Mouse (Mus musculus) limb, embryonic 14.5 days (tissue): ENCODE measurements at regions not wholly inside any gene's neighbourhood (a gene's known extent, or its start where the extent isn't known, plus 50 kb on each side); places are given as distances from the start of the nearest gene placed in this dataset.

Experiments
- ATAC-seq: fragments of 200-750 bp; cut with Nextera tagmentation; 2 replicates; pipeline ENCODE4 v1.8.0; 2017; ENCODE audit warnings: low read depth, moderate number of reproducible peaks, moderate TSS enrichment; ENCODE audit not compliant: low FRiP score
- DNase-seq: peaks from one replicate; pipeline ENCODE4 v3.0.0-alpha.2; 2015; ENCODE audit warnings: low spot score
- H3K27ac ChIP-seq: fragments of 300-500 bp; sonication (generic); replicated peaks from 2 replicates; pipeline ENCODE4 v1.5.1; 2014; ENCODE audit warnings: low read depth, mild to moderate bottlenecking, low read length, moderate library complexity, mixed read lengths
- H3K27me3 ChIP-seq: fragments of 300-500 bp; sonication (generic); 2 replicates; pipeline ENCODE4 v1.6.1; 2014; ENCODE audit warnings: low read length, mixed read lengths; ENCODE audit not compliant: control insufficient read depth, insufficient read depth
- H3K36me3 ChIP-seq: fragments of 300-500 bp; sonication (generic); 2 replicates; pipeline ENCODE4 v1.6.1; 2014; ENCODE audit warnings: mild to moderate bottlenecking, low read length, moderate library complexity, mixed read lengths; ENCODE audit not compliant: control insufficient read depth, insufficient read depth
- H3K4me1 ChIP-seq: fragments of 300-500 bp; sonication (generic); 2 replicates; pipeline ENCODE4 v1.6.1; 2014; ENCODE audit warnings: antibody characterized with exemption, low read length, mixed read lengths; ENCODE audit not compliant: control insufficient read depth, insufficient read depth
- H3K4me2 ChIP-seq: fragments of 300-500 bp; sonication (generic); replicated peaks from 2 replicates; pipeline ENCODE4 v1.6.1; 2014; ENCODE audit warnings: low read depth, mild to moderate bottlenecking, low read length, moderate library complexity; ENCODE audit not compliant: severe bottlenecking
- H3K4me3 ChIP-seq: fragments of 300-500 bp; sonication (generic); replicated peaks from 2 replicates; pipeline ENCODE4 v1.5.1; 2014; ENCODE audit warnings: low read length
- H3K9ac ChIP-seq: fragments of 300-500 bp; sonication (generic); 2 replicates; pipeline ENCODE4 v1.6.1; 2014; ENCODE audit warnings: mild to moderate bottlenecking, low read depth, low read length, moderate library complexity; ENCODE audit not compliant: severe bottlenecking
- H3K9me3 ChIP-seq: fragments of 300-500 bp; sonication (generic); 2 replicates; pipeline ENCODE4 v1.6.1; 2016; ENCODE audit warnings: low read length; ENCODE audit not compliant: control insufficient read depth
- POLR2A ChIP-seq: fragments of 200-500 bp; IDR thresholded peaks from 2 replicates; pipeline ENCODE4 v1.8.0; 2012; ENCODE audit warnings: inconsistent platforms, mild to moderate bottlenecking, moderate library complexity, borderline replicate concordance; ENCODE audit not compliant: insufficient read depth, insufficient read length; ENCODE audit errors: extremely low read depth
- WGBS: fragments of 180-500 bp; shearing (Covaris S2); extraction: QIAGEN DNeasy Blood & Tissue Kit; methylation state at CpG from one replicate; pipeline ENCODE4 v1.1.7; 2014; 5-methylcytosine and 5-hydroxymethylcytosine counted together

DNA sequence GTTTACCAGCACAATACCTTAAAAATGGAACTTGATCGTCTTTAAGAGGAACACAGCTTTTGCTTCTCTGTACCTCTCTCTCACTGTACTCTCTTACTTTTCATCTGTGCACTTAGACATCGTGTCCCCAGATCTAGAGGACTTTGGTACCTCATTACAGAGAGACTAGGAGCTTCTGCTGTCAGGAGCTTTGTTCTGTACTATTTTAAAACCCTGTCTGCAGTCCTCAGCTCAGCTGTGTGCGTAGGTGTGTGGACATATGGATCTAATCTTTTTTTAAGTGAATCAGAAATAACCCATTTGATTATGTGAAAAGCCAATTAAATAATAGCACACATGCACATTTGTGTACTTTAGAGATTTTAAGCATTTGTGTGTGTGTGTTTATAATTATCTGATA lies 189.4 kb downstream of the Plod2 start:
- no peak overlapping the region for H3K9ac ChIP-seq
- ATAC-seq (no peak), DNase-seq (no peak)
- no peak for TF ChIP-seq POLR2A
- no peak overlapping the region for H3K4me3 ChIP-seq
- peaks cover 5% of the 10 kb centered on the region; the same call in 1 of the 2 replicates for H3K4me1 ChIP-seq
- no peaks in the 10 kb centered on the region for H3K36me3 ChIP-seq
- no peaks in the 10 kb centered on the region for H3K27me3 ChIP-seq
- WGBS = 35% methylated on average over 3 of the region's 3 CpGs
- no peak overlapping the region for H3K4me2 ChIP-seq
- H3K27ac ChIP-seq = no peak overlapping the region
- H3K9me3 ChIP-seq = no peaks in the 10 kb centered on the region

DNA sequence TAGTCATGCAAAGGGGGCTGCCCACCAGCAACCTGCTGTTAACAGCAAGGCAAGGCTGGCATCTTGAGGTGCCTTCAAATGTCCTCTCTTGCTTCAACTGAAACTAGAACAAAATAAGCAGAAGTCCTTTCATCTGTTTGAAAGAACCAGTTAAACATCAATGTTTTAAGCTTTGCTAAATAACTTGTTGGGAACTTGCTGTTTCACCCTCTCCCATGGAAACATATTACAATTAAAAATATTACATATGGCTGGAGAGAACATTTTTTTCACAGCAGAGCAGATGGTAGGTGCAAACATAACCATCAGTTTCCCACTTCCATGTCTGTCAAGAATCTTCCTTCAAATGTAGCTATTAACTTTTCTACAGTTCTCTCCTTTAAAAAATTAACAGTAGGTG lies 225.5 kb downstream of the Plod2 start:
- Histone ChIP-seq H3K4me2 (no peak overlapping the region), H3K27ac (no peak overlapping the region), H3K9me3 (no peaks in the 10 kb centered on the region), H3K9ac (no peak overlapping the region), H3K27me3 (no peaks in the 10 kb centered on the region), H3K4me1 (no peaks in the 10 kb centered on the region), H3K36me3 (no peaks in the 10 kb centered on the region), H3K4me3 (no peak overlapping the region)
- no peak for DNase-seq
- TF ChIP-seq POLR2A = no peak
- no peak for ATAC-seq

DNA sequence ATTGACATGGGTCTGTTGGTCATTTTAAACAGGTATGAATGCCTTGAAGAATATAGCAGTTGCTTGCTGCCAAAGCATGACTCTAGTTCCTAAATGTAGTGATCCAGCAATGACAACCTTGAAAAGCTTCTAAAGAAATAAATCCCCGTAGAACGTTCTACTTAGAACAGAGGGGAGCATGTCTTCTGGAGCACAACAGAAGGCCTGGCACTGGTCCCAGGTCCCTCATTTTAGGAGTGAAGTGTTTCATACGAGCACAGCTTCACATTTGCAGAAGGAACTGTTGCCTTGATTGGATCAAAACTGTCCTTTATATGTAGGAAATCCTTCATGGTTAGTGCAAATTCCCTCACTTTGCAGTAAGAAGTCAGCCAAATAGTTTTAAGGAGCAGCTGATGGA lies 226.4 kb downstream of the Plod2 start:
- H3K4me2 ChIP-seq = no peak overlapping the region
- H3K4me3 ChIP-seq = no peak overlapping the region
- no peaks in the 10 kb centered on the region for H3K27me3 ChIP-seq
- H3K9ac ChIP-seq = no peak overlapping the region
- H3K36me3 ChIP-seq = no peaks in the 10 kb centered on the region
- 43% methylated on average over 3 of the region's 3 CpGs for WGBS
- H3K9me3 ChIP-seq = no peaks in the 10 kb centered on the region
- no peak for ATAC-seq
- no peak overlapping the region for H3K27ac ChIP-seq
- H3K4me1 ChIP-seq = no peaks in the 10 kb centered on the region
- no peak for TF ChIP-seq POLR2A
- no peak for DNase-seq

DNA sequence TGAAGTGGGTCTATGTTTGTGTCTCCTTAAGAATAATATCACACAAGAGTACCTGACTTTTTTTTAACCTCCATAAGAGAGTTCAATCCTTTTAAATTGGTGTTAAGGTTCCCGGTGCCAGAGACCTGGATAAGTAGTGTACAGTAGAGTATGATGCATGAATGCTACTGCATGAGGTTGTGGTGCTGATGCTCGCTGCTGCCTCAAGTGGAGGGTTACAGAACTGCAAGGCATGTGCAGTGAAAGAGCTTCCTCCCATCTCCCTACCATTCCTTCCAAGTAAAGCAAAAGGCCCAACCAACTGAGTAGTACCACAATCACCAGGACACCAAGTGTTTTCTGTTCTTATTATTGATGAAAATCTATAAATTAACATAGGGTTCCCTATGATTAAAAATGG lies 227.5 kb downstream of the Plod2 start:
- ATAC-seq (no peak), DNase-seq (no peak)
- H3K4me1 ChIP-seq = no peaks in the 10 kb centered on the region
- no peak for TF ChIP-seq POLR2A
- no peaks in the 10 kb centered on the region for H3K27me3 ChIP-seq
- no peak overlapping the region for H3K9ac ChIP-seq
- WGBS = 59% methylated on average over 2 of the region's 2 CpGs
- H3K4me3 ChIP-seq = no peak overlapping the region
- H3K9me3 ChIP-seq = no peaks in the 10 kb centered on the region
- H3K4me2 ChIP-seq = no peak overlapping the region
- no peak overlapping the region for H3K27ac ChIP-seq
- no peaks in the 10 kb centered on the region for H3K36me3 ChIP-seq

DNA sequence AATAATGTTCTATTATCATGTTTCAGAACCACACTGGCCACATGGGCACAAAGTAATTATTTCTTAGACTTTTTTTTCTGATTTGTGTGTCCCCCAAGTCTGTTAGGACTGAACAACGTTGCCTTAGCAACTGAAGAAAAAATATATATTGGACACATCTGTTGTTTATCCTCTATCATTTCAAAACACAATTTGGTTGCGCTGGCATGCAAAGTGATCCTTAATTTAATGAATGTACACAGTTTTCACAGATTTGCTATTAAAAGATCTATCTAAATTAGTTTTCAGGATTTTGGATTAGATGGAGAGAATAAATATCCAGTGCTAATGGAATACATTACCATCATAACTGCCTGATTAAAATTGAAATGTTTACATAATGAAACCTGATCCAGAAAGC lies 229.0 kb downstream of the Plod2 start:
- no peaks in the 10 kb centered on the region for H3K4me1 ChIP-seq
- TF ChIP-seq POLR2A = no peak
- no peaks in the 10 kb centered on the region for H3K36me3 ChIP-seq
- H3K9me3 ChIP-seq = no peaks in the 10 kb centered on the region
- H3K27me3 ChIP-seq = no peaks in the 10 kb centered on the region
- 63% methylated on average over 2 of the region's 2 CpGs for WGBS
- ATAC-seq (no peak), DNase-seq (no peak)
- H3K9ac ChIP-seq = no peak overlapping the region
- no peak overlapping the region for H3K4me2 ChIP-seq
- H3K27ac ChIP-seq = no peak overlapping the region
- H3K4me3 ChIP-seq = no peak overlapping the region

GRCm38 (mm10) chr9:92771716-92772115 lies 229.7 kb downstream of the Plod2 start:
- Histone ChIP-seq H3K36me3 (no peaks in the 10 kb centered on the region), H3K9me3 (no peaks in the 10 kb centered on the region), H3K4me2 (no peak overlapping the region), H3K9ac (no peak overlapping the region), H3K27ac (no peak overlapping the region), H3K27me3 (no peaks in the 10 kb centered on the region), H3K4me1 (no peaks in the 10 kb centered on the region), H3K4me3 (no peak overlapping the region)
- no peak for TF ChIP-seq POLR2A
- ATAC-seq (0 out of 2 replicates have a peak, but pooled peaks have one; percentile 57), DNase-seq (peak; percentile 8)
- 8% methylated on average over 3 of the region's 3 CpGs for WGBS
